Mouse (Mus musculus) C2C12 (cell line): ENCODE measurements at regions not wholly inside any gene's neighbourhood (a gene's known extent, or its start where the extent isn't known, plus 50 kb on each side); places are given as distances from the start of the nearest gene placed in this dataset.

Experiments used
- H3K27me3 ChIP-seq: one replicate; pipeline ENCODE4 v1.6.1; 2011; ENCODE audit not compliant: control insufficient read depth, insufficient read depth, insufficient read length
- H3K36me3 ChIP-seq: one replicate; pipeline ENCODE4 v1.6.1; 2011; ENCODE audit not compliant: control insufficient read depth, insufficient read depth
- H3K4me3 ChIP-seq: one replicate; pipeline ENCODE4 v1.5.1; 2011; ENCODE audit warnings: mild to moderate bottlenecking, control low read depth; ENCODE audit not compliant: poor library complexity, insufficient read depth, severe bottlenecking
- H3K79me2 ChIP-seq: one replicate; pipeline ENCODE4 v1.6.1; 2011; ENCODE audit not compliant: control insufficient read depth, insufficient read depth
- H3K79me3 ChIP-seq: one replicate; pipeline ENCODE4 v1.6.1; 2011; ENCODE audit warnings: low read depth, control low read depth
- H3ac ChIP-seq: one replicate; pipeline ENCODE3; 2011; ENCODE audit warnings: low read depth; ENCODE audit not compliant: control insufficient read depth, insufficient read length
- CEBPB ChIP-seq: IDR thresholded peaks from one replicate; pipeline ENCODE4 v1.6.1; 2011; ENCODE audit warnings: low read depth, mild to moderate bottlenecking, control low read depth, moderate library complexity
- CTCF ChIP-seq: IDR thresholded peaks from one replicate; pipeline ENCODE4 v1.5.1; 2011; ENCODE audit not compliant: control insufficient read depth, insufficient read depth, insufficient read length
- FOSL1 ChIP-seq: IDR thresholded peaks from one replicate; pipeline ENCODE4 v1.8.0; 2011; ENCODE audit warnings: mild to moderate bottlenecking, low read length; ENCODE audit not compliant: poor library complexity, insufficient read depth, severe bottlenecking
- MAX ChIP-seq: IDR thresholded peaks from one replicate; pipeline ENCODE4 v1.6.1; 2011; ENCODE audit warnings: mild to moderate bottlenecking, control low read depth
- MYOD1 ChIP-seq: IDR thresholded peaks from one replicate; pipeline ENCODE4 v1.6.1; 2011; ENCODE audit warnings: low read depth; ENCODE audit not compliant: control insufficient read depth, insufficient read length
- MYOG ChIP-seq: IDR thresholded peaks from one replicate; pipeline ENCODE4 v1.6.1; 2011; ENCODE audit not compliant: control insufficient read depth, insufficient read length; ENCODE audit errors: extremely low read depth
- USF1 ChIP-seq: IDR thresholded peaks from one replicate; pipeline ENCODE4 v1.6.1; 2011; ENCODE audit warnings: low read depth, mild to moderate bottlenecking, control low read depth, moderate library complexity

DNA sequence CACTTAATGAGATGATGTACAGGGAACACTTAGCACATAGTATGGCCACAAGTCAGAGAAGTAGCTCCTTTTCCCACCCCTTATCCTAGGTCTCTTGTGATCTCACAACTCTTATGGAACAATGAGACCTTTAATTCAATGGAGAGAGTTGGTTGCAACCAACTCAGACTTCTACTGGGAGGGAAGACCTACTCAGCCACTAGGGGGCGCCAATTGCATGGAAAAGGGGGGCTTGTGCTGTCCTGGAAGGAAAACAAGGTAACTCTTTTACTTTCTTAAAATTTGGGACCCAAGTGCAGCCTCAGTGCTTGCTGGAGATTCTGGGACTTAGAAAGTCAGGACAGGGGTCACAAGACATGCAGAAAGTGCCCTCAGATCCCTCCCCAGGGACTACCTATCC, 60.7 kb upstream of the Kcnj15 start:
- Histone ChIP-seq H3K79me3 (no peaks in the 10 kb centered on the region), H3K4me3 (no peak overlapping the region), H3K79me2 (no peaks in the 10 kb centered on the region), H3K36me3 (no peaks in the 10 kb centered on the region), H3K27me3 (peaks cover 15% of the 10 kb centered on the region), H3ac (no peak overlapping the region)
- peak; percentile 43 for TF ChIP-seq CTCF
- TF ChIP-seq MYOG = no peak

DNA sequence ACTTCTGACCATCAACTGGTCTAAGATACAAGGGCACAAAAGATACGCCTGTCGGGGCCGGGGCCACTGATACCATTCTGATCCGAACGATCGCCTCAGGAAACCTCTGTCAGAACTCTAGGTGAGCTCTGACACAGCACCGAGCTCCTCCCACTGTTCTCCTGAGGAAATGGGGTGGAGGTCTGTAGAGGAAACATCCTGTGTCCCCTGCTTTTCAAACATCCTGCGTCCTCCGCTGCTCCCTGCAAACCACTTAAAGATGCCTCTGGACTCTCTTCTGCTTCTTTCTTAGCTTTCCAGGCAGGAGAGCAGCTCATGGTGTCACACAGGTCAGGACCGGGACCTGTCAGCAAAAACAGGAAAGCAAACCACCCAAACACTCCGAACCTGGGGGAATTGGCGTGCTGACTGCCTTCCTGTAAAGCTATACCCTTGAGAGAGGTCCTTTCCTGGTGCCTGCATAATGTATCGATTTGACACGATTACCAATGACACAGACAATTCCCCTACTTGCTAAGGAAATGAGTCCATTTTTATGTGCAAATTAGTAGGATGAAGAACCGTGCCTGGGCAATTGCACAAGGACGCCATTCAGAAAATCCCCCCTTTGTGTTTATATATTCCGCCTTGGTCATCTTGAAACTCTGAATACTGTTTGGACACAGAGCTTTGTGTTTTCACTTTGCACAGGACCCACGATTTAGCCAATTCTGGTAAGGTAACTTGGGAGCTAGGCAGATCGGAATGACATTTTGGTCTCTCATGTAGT, 58.4 kb upstream of the Kcnj15 start:
- no peak for TF ChIP-seq MAX
- no peak for TF ChIP-seq MYOG
- no peak for TF ChIP-seq FOSL1
- no peak for TF ChIP-seq MYOD1
- H3K36me3 ChIP-seq = no peaks in the 10 kb centered on the region
- no peaks in the 10 kb centered on the region for H3K79me3 ChIP-seq
- H3K27me3 ChIP-seq = peaks cover 20% of the 10 kb centered on the region
- no peak overlapping the region for H3K4me3 ChIP-seq
- no peak overlapping the region for H3ac ChIP-seq
- no peaks in the 10 kb centered on the region for H3K79me2 ChIP-seq

DNA sequence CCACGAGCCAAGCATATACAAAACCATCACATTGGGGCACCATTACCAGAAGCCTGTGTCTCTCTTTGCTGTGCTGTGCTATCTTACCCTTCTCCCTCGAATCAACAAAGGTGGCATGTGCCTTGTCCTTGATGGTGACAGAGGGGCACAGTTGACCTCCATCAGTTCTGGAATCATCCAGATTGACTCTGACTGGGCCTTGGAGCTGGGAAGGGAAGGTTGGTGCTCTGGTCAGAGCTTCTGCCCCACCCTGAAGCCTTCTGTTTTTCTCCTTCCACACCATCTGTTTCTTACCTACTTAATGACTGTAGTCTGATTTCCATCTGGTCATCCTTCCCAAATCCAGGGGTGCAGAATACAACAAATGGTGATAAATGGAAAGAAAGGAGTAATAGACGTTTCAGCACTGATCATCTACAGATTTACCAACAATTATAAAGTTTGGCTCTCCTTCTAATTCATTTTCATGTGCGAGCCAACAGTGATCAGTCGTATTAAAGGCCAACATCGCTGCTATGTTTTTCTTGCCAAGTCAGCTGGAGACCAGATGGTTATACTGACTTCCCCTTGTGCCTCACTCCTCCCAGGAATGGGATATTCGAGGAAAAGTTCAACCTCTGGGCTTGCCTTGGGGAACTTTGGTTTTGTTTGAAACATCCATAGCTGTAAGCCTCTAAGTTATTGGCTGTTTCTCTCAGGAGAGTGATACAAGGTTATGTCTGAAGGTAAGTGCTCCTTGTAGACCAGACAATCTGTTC, 55.1 kb upstream of the Kcnj15 start:
- H3K27me3 ChIP-seq = peaks cover 18% of the 10 kb centered on the region
- TF ChIP-seq MYOD1 = no peak
- no peak for TF ChIP-seq CTCF
- TF ChIP-seq CEBPB = no peak
- TF ChIP-seq USF1 = no peak
- TF ChIP-seq MYOG = no peak
- TF ChIP-seq MAX = no peak
- TF ChIP-seq FOSL1 = no peak
- no peaks in the 10 kb centered on the region for H3K79me2 ChIP-seq
- no peaks in the 10 kb centered on the region for H3K36me3 ChIP-seq
- no peak overlapping the region for H3ac ChIP-seq
- H3K79me3 ChIP-seq = no peaks in the 10 kb centered on the region
- no peak overlapping the region for H3K4me3 ChIP-seq

DNA sequence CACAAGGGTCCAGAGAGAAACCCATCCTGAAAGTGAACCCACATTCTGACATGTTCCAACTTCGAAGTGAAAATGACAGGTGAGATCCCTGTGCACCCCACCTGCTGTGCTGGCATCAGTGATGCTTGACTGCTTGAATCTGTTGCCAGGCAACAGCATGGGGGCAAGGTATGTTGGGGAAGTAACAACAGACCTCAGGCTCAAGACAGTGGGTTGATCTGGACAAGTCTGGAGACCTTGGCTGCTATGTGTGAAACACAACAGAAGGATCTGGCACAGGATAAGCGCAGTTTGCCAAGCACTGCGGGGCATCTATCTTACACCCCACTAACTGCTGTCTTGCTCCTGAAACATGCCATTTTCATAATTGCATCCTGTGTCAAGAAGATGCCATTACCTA, 54.3 kb upstream of the Kcnj15 start:
- TF ChIP-seq USF1 (no peak), MAX (no peak), CEBPB (no peak)
- H3K27me3 ChIP-seq = peaks cover 18% of the 10 kb centered on the region
- no peak overlapping the region for H3ac ChIP-seq
- no peak overlapping the region for H3K4me3 ChIP-seq
- no peaks in the 10 kb centered on the region for H3K36me3 ChIP-seq
- no peaks in the 10 kb centered on the region for H3K79me2 ChIP-seq
- no peaks in the 10 kb centered on the region for H3K79me3 ChIP-seq

- H3K79me2 ChIP-seq = no peaks in the 10 kb centered on the region
- no peak overlapping the region for H3ac ChIP-seq
- peaks cover 14% of the 10 kb centered on the region for H3K27me3 ChIP-seq
- no peak overlapping the region for H3K4me3 ChIP-seq
- TF ChIP-seq USF1 = no peak
- no peak for TF ChIP-seq CEBPB
- TF ChIP-seq CTCF = no peak
- no peak for TF ChIP-seq FOSL1
- TF ChIP-seq MYOG = no peak
- TF ChIP-seq MYOD1 = no peak
- no peak for TF ChIP-seq MAX
- H3K79me3 ChIP-seq = no peaks in the 10 kb centered on the region
- H3K36me3 ChIP-seq = no peaks in the 10 kb centered on the region
Observed at GRCm38 (mm10) chr16:95203790-95204189, 53.6 kb upstream of the Kcnj15 start.

DNA sequence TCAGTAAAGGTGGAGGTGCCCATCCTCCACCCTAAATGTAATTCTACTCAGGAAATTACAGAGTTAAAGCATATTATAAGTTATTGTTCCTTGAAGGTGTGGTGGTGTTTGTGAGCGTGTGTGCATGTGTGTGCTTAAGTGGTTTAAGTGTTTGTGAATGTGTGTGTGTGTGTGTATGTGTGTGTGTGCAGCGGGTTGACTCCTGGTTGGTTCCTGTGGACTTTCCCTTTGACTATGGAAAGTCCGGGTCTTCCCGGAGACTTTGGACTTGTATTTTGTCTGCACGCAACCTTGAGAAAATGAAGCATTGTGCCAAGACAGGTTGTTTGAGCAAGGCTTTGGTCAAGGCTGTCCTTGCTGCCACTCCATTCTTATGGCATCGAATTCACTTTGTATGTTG, 52.9 kb upstream of the Kcnj15 start:
- Histone ChIP-seq H3K79me3 (no peaks in the 10 kb centered on the region), H3K4me3 (no peak overlapping the region), H3ac (no peak overlapping the region), H3K27me3 (peaks cover 9% of the 10 kb centered on the region), H3K79me2 (no peaks in the 10 kb centered on the region), H3K36me3 (no peaks in the 10 kb centered on the region)
- TF ChIP-seq MAX (no peak), MYOG (no peak), USF1 (no peak), CEBPB (no peak), CTCF (no peak), MYOD1 (no peak), FOSL1 (no peak)
